Mouse (Mus musculus): ENCODE results near the gene Lamb2. TPM values are rescaled to one million over a fixed set of nuclear protein-coding genes. Genes with fewer than 3 reads are reported as not detected.

The Lamb2 gene
- polyA plus RNA-seq, 1 experiment from 2014 or later: 19.2 TPM

DNA sequence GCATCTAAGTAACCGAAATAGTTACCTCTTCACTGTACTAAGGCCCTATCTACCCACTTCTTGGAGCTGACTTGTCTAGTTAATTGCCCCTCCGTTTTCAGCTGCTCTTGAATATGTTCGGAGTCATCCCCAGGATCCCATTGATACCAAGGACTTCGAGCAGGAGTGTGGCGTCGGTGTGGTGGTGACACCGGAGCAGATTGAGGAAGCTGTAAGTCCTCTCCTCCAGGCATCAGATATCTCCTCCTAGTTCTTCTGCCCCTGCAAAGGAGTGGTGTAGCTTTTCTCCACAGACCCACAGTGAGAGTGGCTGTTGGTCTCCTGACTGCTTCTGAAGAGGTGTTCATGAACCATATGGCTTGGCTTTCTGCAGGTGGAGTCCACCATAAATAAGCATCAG, 29.2 kb downstream of the Lamb2 start:
- H3K4me2 ChIP-seq (replicated peaks; ENCODE audit: low read depth): peak overlapping the region; percentile 78
- H3K4me3 ChIP-seq (ENCODE audit: low read depth, low read length): peak overlapping the region; percentile 65
- H3K27ac ChIP-seq (replicated peaks): peak overlapping the region; percentile 91; the same call in 1 of the 2 replicates
- WGBS: 86% methylated on average over 7 of the region's 7 CpGs
- peak overlapping the region; percentile 87; the same call in 1 of the 2 replicates for H3K9ac ChIP-seq (ENCODE audit: low read length)
- no peaks in the 10 kb centered on the region for H3K27me3 ChIP-seq (ENCODE audit: control insufficient read depth, insufficient read depth, low read length)
- H3K9me3 ChIP-seq (ENCODE audit: control insufficient read depth, low read length): no peaks in the 10 kb centered on the region
- ATAC-seq (ENCODE audit: low FRiP score, low TSS enrichment): no peak
- H3K4me1 ChIP-seq (replicated peaks; ENCODE audit: control insufficient read depth, insufficient read depth): no peaks in the 10 kb centered on the region
- DNase-seq (ENCODE audit: low spot score): peak; percentile 13
- peaks cover 17% of the 10 kb centered on the region for H3K36me3 ChIP-seq (ENCODE audit: control insufficient read depth, insufficient read depth, low read length)
- TF ChIP-seq EP300 (optimal IDR thresholded peaks at IDR 0.05) (no peak), CTCF (IDR thresholded peaks at IDR 0.05; ENCODE audit: low read depth) (no peak)

DNA sequence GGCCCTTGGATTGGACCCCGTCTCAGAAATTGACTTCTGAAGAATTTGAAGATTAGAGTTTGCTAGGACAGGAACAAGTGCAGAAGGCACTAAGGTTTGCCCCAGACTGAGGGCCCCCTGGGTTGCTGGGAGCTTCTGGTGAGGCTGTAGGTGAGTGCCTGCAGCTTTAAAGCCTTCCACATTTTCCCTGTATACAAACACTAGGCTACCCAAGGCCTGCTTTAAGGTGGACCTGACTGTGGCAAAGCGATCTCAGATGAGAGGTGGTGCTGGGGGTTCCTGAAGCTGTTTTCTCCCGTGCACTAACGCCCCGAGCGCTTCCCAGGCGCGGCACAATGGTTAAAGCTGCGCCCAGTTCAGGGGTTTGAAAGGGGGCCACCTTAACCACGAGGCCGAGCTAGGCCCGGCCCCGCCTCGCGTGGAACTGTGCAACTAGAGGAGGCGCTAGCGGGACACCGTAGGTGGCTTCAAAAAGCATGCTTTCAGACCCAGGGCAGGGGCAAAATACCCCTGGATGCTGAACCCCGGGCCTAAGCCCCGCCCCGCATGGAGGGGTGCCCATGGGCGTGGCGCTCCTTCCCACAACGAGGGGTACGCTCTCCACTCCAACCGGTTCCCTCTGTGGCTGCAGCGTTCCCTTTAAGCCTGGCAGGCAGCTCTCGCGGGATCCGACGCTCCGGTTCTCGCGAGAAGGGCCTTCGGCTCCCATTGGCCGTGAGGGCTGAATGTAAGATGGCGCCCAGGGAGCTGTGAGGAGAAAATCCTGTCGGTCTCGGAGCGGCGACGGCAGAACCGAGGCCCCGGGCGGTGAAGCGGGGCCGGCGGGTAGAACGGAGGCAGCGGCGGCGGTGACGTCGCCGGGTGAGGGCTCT, 37.1 kb downstream of the Lamb2 start, which contains the start of gene Qrich1:
Qrich1 (plus strand) TSS at position 427 of the 872 bp plus-strand sequence.
- Histone ChIP-seq H3K4me2 (replicated peaks; ENCODE audit: low read depth) (peak within 1 kb of the TSS; percentile 85), H3K4me1 (replicated peaks; ENCODE audit: control insufficient read depth, insufficient read depth) (no peaks in the 10 kb centered on the region), H3K9ac (ENCODE audit: low read length) (peak within 1 kb of the TSS; percentile 99), H3K36me3 (ENCODE audit: control insufficient read depth, insufficient read depth, low read length) (peaks cover 27% of the 10 kb centered on the region), H3K27me3 (ENCODE audit: control insufficient read depth, insufficient read depth, low read length) (no peaks in the 10 kb centered on the region), H3K4me3 (ENCODE audit: low read depth, low read length) (peak within 1 kb of the TSS; percentile 92), H3K9me3 (ENCODE audit: control insufficient read depth, low read length) (no peaks in the 10 kb centered on the region), H3K27ac (replicated peaks) (peak within 1 kb of the TSS; percentile 100)
- DNase-seq (ENCODE audit: low spot score) (peak; percentile 94), ATAC-seq (ENCODE audit: low FRiP score, low TSS enrichment) (peak; percentile 94)
- TF ChIP-seq EP300 (optimal IDR thresholded peaks at IDR 0.05) (peak; percentile 100), CTCF (IDR thresholded peaks at IDR 0.05; ENCODE audit: low read depth) (peak; percentile 53)
- under 1% methylated on average over 54 of the region's 55 CpGs for WGBS

DNA sequence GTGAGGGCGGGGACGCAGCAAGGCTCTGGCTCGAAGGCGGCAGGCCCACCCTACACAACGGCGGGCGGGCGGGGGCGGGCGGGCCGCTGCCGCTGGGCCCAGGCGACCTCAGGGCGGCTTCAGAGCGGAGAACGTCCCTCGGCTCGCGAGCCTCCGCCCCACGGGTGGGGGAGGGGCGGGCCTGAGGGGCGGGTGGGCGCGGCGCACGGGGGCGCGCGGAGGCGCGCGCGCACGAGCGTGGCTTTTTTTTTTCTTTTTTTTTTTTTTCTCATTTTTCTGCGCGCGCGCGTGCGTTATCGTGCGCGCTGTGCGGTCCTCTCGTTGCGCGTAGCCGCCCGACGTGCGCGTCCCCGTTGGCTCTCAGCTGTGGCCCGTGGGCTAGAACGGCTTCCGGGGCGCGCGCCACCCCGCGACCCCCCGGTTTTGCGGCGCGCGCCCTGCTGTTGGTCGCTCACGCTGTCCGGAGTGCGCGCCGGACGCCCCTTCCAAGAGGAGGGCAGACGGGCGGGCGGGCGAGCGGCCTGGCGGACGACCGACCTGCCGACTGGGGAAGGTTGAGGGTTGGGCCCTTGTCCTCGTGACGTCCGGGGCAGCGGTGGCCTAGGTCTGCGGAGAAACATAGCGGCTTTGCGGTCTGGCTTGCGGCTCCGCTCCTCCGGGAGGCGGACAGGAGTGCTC, 37.9 kb downstream of the Lamb2 start:
- under 1% methylated on average over 70 of the region's 95 CpGs for WGBS
- Histone ChIP-seq H3K4me2 (replicated peaks; ENCODE audit: low read depth) (peak overlapping the region; percentile 85), H3K36me3 (ENCODE audit: control insufficient read depth, insufficient read depth, low read length) (peaks cover 22% of the 10 kb centered on the region), H3K27me3 (ENCODE audit: control insufficient read depth, insufficient read depth, low read length) (no peaks in the 10 kb centered on the region), H3K27ac (replicated peaks) (peak overlapping the region; percentile 100), H3K9ac (ENCODE audit: low read length) (peak overlapping the region; percentile 99), H3K4me3 (ENCODE audit: low read depth, low read length) (peak overlapping the region; percentile 92), H3K4me1 (replicated peaks; ENCODE audit: control insufficient read depth, insufficient read depth) (no peaks in the 10 kb centered on the region), H3K9me3 (ENCODE audit: control insufficient read depth, low read length) (no peaks in the 10 kb centered on the region)
- DNase-seq (ENCODE audit: low spot score): peak; percentile 81
- ATAC-seq (ENCODE audit: low FRiP score, low TSS enrichment): peak; percentile 68
- TF ChIP-seq CTCF (IDR thresholded peaks at IDR 0.05; ENCODE audit: low read depth) (no peak), EP300 (optimal IDR thresholded peaks at IDR 0.05) (no peak)

DNA sequence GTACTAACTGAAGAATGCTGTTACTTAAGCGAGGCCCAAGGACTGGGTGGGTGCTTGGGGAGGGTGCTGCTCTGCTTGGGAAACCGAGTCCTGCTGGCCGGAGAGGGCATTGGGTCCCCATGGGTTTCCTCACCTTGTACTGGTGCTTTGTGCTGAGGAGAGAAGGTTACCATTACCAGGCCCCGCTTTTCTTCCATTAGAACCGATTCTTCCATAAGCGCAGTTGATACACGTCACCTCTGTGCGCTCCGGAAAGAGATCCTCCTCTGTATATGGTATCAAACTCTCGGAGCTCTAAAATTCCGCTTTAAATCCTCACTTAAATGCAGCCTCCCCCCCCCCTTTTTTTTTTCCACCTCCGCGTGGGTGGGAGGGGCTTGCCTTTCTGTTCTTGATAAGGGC, 38.4 kb downstream of the Lamb2 start:
- under 1% methylated on average over 13 of the region's 13 CpGs for WGBS
- H3K27me3 ChIP-seq (ENCODE audit: control insufficient read depth, insufficient read depth, low read length): no peaks in the 10 kb centered on the region
- ATAC-seq (ENCODE audit: low FRiP score, low TSS enrichment) (peak; percentile 51), DNase-seq (ENCODE audit: low spot score) (peak; percentile 55)
- peak overlapping the region; percentile 100 for H3K27ac ChIP-seq (replicated peaks)
- peak overlapping the region; percentile 99 for H3K9ac ChIP-seq (ENCODE audit: low read length)
- no peaks in the 10 kb centered on the region for H3K4me1 ChIP-seq (replicated peaks; ENCODE audit: control insufficient read depth, insufficient read depth)
- peak overlapping the region; percentile 85 for H3K4me2 ChIP-seq (replicated peaks; ENCODE audit: low read depth)
- no peaks in the 10 kb centered on the region for H3K9me3 ChIP-seq (ENCODE audit: control insufficient read depth, low read length)
- no peak for TF ChIP-seq CTCF (IDR thresholded peaks at IDR 0.05; ENCODE audit: low read depth)
- TF ChIP-seq EP300 (optimal IDR thresholded peaks at IDR 0.05): no peak
- H3K4me3 ChIP-seq (ENCODE audit: low read depth, low read length): peak overlapping the region; percentile 92
- H3K36me3 ChIP-seq (ENCODE audit: control insufficient read depth, insufficient read depth, low read length): peaks cover 16% of the 10 kb centered on the region

DNA sequence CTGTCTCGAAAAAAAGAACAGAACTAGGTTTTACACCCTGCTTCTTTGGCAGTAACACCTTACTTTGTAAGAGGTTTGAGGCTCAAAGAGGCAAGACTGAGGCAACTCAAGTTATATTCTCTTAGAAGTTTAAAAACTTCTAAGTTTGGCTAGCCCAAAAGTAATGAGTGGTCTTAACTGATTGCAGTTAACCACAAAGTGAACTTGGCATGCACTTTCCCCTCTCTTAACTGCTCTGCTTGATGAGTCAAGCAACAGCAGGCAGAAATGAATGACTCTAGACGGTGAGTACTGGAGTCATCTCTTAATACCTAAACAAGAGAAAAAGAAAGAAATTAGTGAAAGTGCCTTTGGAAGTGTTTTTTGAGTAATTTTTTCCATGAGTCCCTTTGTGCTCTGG, 42.1 kb downstream of the Lamb2 start:
- Histone ChIP-seq H3K27me3 (ENCODE audit: control insufficient read depth, insufficient read depth, low read length) (no peaks in the 10 kb centered on the region), H3K4me2 (replicated peaks; ENCODE audit: low read depth) (no peak overlapping the region), H3K9me3 (ENCODE audit: control insufficient read depth, low read length) (no peaks in the 10 kb centered on the region), H3K4me3 (ENCODE audit: low read depth, low read length) (no peak overlapping the region), H3K9ac (ENCODE audit: low read length) (no peak overlapping the region), H3K4me1 (replicated peaks; ENCODE audit: control insufficient read depth, insufficient read depth) (no peaks in the 10 kb centered on the region), H3K27ac (replicated peaks) (no peak overlapping the region), H3K36me3 (ENCODE audit: control insufficient read depth, insufficient read depth, low read length) (peaks cover 2% of the 10 kb centered on the region; the same call in 1 of the 2 replicates)
- no peak for DNase-seq (ENCODE audit: low spot score)
- WGBS: 67% methylated on average over 2 of the region's 2 CpGs
- ATAC-seq (ENCODE audit: low FRiP score, low TSS enrichment): no peak
- TF ChIP-seq EP300 (optimal IDR thresholded peaks at IDR 0.05): no peak
- TF ChIP-seq CTCF (IDR thresholded peaks at IDR 0.05; ENCODE audit: low read depth): no peak

Data from stomach, postnatal 0 days (tissue).